Mouse (Mus musculus) urinary bladder, postnatal 10 days (tissue): ENCODE results near the gene Zbtb37.
"Not testable (repeated sequence)": the region's sequence is repeated elsewhere in the genome, so short reads cannot be mapped to it uniquely, and the experiment has no call there.

Experiments
- DNase-seq: peaks from one replicate; pipeline ENCODE4 v3.0.0; 2022; ENCODE audit warnings: low spot score

Gene Zbtb37

DNA sequence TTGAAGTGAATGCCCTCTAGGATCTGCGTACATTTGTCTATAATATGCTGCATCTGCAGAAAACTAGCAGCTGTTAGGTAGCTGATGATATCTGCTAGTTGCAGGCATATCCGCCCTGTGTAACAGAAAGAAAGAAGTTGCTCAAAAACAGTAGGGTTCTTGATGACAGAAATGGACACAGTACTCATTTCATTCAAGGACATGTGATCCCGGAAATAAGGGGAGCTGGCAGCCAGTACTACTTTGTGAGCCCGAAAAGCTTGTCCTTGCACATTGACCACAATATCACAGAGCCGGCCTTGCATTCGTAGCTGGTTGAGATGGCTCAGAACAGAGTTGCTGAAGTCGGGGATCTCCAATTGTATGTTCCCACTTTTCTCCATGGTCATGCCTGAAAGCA is 2.3 kb downstream of the Zbtb37 start:
- no peak for DNase-seq

DNA sequence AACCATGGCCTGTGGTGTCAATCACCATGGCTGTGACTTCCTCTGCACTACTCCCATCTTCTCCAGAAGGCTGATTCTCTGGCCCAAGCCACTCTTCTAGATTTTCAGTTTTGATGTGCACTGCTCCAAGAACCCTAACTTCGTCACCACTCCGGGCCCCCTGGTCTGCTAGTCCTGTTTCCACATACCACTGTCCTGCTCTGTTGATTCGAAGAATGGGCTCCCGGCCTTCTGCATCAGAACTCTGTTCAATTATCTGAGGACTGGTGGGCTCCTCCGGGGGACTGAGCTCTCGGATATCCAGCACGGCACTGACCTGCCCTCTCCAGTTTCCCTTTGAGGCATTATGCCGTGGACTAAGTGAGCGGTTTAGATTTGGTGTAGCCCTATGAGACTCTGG is 2.8 kb downstream of the Zbtb37 start:
- DNase-seq: no peak

DNA sequence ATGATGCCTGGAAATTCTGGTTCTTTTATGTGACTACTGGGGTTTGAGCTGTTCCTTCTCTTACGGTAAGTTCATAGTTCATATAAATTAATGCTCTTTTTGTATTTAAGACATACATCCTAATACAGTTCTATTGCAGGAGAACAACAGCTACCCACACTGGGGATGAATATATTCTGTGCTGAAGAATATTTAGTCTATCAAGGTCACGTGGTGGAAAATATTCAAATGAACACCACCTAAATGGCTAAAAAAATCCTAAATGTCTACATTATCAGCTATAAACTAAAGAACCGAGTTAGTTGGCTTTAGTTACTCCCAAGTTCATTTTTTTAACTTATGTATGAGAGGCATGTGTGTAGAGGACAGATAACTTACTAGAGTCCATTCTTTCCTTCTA is 4.6 kb downstream of the Zbtb37 start:
- DNase-seq: no peak

DNA sequence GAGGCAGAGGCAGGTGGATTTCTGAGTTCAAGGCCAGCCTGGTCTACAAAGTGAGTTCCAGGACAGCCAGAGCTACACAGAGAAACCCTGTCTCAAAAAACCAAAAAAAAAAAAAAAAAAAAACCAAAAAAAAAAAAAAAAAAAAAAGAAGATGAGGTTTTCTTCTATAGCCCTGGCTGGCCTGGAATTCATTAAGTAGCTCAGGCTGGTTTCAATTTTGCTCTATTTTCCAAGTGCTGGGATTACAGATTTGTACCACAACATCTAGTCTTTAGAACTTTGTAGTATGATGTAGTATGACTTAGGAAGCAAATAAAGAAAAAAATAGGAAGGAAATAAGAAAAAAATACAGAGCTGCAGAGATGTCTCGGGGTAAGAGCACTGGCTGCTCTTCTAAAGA is 6.2 kb downstream of the Zbtb37 start:
- DNase-seq: not testable (repeated sequence)

DNA sequence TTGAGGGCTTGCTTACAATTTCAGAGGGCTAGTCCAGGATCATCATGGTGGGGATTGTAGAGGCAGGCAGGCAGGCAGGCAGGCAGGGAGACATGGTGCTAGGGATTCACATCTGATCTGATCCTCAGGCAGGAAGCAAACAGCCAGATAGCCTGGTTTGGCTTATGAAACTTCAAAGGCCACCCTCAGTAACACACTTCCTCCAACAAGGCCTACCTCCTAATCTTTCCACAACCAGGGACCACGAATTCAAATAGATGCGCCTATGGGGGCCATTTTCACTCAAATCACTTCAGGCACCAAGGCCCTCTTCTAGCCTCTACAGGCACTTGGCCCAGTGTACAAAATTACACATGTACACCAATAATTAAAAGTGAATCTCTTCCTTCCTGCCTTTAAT is 7.5 kb downstream of the Zbtb37 start:
- no peak for DNase-seq

DNA sequence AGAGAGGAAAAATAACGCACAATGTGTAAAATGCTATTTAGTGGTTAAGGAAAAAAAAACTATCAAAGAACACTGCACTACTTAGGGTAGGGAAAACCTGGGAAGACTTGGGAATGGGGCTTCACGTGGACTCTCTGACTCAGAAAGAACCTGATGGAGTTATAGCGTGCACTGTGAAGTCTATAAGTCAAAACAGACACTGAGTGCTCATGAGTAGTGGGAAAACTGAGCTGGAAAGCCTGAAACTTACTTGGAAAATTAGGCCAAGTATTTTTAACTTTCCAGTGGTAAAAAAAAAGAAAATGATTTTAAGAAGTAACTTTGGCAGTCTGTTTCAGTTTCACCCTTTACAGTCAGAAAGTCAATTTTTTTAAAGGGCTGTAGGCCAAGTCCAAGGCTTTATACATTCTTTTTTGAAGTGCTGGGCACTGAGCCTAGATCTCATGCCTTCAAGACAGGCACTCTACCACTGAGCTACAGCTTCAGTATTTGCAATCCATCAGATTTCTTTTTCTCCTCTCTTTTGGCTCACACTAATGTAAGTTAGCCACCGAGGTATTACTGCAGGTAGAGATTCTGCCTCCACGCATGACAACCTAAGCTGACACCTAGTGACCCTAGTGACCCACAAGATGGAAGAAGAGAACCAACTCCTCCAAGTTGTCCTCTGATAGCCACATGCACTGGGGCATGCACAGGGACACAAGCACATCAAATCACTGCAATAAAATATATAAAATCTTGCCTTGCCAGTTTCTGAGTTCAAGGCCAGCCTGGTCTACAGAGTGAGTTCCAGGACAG is 9.0 kb downstream of the Zbtb37 start:
- no peak for DNase-seq

DNA sequence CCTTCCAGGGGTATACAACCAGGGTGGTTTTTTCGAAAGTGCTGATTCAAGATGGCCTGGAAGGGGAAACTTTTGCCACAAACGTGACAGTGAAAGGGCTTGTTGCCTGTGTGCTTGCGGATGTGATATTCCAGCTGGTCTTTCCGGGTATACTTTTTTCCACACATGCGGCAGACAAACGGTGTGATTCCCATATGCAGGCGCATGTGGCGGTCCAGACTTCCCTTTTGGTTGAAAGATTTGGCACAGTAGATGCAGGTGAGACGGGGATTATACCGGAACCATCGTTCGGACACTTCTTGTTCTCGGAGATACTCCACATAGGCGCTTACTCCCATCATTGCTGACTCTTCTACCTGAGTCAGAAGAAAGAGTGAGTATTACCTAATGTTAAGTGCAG is 14.6 kb downstream of the Zbtb37 start:
- DNase-seq: no peak

DNA sequence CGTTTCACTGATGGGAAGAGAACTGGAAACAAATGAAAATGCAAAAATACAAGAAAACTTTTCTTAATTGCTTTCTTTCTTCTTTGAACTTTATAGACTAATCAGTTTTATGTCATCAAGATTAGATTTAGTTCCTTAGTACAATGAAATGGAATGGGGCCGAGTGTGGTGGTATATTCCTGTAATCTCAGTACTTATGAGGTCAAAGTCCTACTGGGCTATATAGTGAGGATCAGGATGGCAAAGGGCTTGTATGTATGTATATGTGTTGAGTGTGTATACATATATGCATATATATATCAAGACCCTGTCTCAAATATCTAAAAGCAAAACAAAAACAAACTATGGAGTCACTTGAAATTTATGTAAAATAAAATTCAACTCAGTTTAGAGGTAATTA is 18.3 kb downstream of the Zbtb37 start:
- DNase-seq: no peak

DNA sequence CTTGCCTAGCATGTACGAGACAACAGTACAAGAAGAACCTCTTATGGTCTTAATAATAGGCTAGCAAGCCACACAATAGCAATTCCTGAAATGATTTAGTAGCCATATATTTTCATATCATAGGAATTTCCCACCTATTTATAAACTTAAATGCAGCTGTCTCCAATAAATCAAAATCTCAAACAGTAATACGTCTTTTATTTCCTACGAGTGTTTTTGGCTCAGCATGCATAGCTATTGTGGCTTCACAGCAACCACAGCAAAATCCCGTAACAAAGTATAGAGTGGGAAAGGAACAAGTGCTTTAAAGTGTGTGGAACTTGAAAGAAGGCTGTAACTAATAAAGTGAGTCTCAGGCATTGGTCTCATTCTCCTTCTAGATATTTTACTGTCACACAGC is 24.2 kb downstream of the Zbtb37 start:
- DNase-seq: no peak

DNA sequence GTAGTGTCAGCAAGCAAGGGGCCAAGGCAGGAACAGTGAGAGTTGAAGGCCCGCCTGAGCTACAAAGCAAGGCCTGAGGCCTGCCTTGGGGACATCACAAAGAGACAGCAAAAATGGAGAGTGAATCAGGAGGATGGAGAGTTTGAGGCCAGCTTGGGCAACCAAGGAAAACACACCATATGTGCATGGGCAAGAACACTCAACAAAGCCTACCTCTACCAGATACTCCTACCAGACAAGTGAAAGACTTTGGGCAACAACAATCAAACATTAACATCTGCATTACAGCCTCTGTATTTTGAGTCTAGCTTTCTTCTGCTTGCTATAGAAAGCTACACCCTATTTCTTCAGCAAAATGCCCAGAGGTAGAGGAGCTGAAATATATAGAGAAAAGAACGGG is 26.6 kb downstream of the Zbtb37 start:
- no peak for DNase-seq

DNA sequence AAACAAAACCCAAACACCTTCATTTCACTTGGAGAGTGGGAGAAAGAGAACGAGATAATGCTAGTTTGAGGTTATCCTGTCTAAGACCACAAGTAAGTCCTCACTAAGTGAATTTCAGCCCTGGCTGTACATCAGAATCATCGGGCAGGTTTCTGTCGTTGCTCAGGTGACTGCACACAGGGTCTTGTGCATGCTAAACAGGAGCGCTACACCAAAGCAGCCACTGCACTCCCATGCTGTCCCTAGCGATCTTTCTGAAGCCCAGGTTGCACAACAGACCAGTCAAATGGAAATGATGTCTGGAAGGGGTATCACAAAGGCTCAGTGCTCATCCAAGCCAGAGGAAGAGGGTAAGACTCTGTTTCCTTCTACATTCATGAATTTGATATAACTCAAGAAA is 28.2 kb downstream of the Zbtb37 start:
- DNase-seq: no peak

DNA sequence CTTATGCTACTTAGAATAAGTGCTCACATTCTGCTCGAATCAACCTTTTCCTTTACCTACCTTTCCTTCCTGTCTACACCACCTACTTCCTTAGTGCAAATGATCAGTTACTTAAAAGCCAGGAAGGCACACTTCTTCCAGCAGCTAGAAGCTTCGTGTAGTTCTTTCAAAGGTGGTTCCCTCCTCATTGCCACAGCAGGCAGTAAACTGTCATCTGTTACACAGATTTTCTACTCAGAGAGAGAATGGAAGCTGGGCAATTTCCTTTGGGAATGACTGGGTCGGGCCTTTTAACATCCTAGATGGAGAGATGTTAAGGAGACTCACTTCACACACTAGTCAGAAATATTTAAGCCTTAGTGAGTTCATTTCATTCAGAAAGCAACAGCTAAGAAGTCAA is 29.1 kb downstream of the Zbtb37 start:
- DNase-seq: no peak

DNA sequence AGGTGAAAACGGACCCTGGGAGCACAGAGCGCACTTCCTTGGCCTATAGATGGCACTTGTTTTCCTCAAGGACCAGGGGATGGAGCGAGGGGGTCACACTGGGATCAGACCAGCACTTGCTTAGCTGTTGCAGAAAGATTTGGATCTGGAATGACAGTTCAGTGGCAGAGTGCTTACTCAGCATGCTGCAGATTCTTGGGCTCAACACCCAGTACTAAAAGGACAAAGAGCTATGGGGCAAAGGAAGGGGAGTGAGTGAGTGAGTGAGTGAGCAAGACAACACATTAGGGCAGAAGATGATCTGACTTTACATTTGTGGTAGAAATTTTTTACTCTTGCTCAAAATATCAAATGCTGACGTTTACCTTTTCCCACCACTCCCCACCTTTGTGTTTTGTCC is 29.7 kb downstream of the Zbtb37 start:
- no peak for DNase-seq

DNA sequence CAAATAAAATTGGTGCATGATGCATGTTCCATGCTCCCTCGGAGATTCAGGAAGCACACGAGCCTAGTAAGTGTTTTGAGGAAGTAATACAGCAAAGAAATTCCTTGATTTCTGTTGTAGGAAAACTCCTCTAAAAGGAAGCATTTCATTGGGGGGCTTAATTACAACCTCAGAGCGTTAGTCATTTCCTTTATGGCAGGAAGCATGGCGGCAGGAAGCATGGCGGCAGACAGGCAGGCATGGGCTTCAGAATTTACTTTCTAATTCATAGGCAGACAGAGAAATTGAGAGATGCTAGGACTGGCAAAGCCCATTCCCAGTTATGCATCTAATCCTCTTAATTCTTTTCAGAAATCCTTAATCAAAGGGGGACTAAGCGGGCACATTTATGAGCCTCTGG is 40.8 kb downstream of the Zbtb37 start:
- no peak for DNase-seq

DNA sequence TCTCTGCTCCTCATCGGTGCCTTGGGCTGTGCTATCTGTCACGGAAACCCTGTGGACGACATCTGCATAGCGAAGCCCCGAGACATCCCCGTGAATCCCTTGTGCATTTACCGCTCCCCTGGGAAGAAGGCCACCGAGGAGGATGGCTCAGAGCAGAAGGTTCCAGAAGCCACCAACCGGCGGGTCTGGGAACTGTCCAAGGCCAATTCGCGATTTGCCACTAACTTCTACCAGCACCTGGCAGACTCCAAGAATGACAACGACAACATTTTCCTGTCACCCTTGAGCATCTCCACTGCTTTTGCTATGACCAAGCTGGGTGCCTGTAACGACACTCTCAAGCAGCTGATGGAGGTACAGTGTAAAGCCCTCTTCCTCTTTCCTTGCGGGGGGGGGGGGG is 45.3 kb downstream of the Zbtb37 start:
- no peak for DNase-seq

DNA sequence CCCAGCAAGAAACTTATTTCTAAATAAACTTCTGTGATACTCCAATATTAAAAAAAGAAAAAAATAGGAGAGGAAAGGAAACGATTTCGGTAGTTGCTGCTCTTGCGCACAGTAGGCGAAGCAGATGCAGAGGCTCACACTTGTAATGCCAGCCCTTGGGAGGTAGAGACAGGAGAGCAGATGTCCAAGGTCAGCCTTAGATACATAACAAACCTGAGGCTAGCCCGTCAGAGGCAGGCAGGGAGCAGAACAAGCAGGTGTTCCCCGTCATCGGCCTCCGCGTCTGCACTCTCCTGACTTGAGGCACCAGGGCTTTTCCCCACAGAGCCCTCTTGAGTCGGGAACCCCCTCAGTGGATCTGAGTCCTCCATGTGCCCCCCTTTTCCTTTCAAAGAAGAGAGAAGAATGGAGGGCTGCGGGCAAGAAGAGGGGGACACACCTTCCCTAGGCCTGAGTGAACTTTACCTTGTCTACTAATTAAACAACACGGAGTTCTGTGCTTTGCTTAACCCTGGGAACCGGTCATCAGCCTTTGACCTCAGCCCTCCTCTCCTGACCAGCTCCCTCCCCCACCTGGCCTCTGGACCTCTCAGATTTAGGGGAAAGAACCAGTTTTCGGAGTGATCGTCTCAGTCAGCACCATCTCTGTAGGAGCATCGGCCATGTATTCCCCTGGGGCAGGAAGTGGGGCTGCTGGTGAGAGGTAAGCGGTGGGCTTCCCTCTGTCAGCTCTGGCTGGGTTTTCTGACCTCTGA is 47.6 kb downstream of the Zbtb37 start:
- DNase-seq: no peak

DNA sequence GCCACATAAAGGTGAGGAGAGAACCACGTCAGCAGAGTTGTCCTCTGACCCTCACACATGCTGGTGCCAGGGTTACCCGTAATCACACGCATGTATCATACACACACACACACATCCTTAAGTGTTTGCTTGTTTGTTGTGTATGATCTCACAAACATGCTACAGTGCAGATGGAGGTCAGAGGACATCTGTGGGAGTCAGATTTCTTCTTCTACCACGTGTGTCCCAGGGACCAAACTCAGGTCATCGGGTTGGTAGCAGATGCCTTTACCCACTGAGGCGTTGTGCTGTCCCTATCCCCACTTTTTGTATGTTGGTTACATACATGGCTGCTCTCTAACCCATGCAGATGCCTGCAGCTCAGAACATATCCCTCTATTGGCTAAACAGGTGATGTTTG is 49.2 kb downstream of the Zbtb37 start:
- DNase-seq: no peak

DNA sequence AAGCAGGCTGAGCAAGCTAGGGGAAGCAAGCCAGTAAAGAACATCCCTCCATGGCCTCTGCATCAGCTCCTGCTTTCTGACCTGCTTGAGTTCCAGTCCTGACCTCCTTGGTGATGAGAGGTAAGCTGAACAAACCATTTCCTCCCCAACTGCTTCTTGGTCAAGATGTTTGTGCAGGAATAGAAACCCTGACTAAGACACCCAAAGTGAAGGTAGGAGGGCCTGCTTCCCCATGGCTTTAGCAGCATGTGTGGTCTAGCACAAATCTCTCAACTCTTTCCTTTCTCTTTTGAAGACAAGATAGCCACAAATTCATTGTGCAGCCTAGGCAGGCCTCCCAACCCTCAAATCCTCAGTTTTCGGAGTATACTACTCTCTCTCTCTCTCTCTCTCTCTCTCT is 49.9 kb downstream of the Zbtb37 start:
- DNase-seq: not testable (repeated sequence)

DNA sequence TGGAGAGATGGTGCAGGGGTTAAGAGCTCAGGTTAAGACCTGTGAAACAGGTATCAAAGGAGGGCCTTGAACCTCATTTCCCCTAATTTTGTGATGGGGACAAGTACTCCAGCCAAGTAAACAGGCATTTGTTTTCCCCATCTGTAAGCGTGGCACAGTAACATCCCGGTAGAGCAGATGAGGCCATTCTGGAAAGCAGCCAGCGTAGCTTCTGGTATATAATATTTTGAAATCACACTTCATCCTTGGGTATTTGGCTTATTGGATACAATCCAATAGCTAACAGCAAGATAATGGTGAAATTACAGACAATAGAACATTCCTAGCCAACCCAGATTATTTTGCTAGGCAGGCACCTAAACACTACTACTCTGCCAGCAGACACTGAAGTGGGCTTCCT is 51.8 kb downstream of the Zbtb37 start:
- no peak for DNase-seq

DNA sequence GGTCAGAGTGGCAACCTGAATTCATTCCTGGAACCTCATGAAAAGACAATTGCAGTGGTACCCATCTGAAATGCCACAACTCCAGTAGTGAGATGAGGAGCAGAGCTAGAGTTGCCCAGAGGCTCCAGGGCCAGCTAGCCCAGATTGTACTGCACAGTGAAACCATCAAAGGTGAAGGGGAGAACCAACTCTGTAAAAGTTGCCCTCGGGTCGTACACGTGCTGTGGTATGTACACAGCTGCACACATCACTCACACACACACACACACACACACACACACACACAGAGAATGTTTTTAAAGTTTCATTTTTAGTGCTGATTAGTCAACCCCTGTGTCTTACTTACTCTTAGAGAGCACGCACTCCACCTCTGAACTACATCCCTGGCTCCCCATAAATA is 53.3 kb downstream of the Zbtb37 start:
- DNase-seq: no peak

DNA sequence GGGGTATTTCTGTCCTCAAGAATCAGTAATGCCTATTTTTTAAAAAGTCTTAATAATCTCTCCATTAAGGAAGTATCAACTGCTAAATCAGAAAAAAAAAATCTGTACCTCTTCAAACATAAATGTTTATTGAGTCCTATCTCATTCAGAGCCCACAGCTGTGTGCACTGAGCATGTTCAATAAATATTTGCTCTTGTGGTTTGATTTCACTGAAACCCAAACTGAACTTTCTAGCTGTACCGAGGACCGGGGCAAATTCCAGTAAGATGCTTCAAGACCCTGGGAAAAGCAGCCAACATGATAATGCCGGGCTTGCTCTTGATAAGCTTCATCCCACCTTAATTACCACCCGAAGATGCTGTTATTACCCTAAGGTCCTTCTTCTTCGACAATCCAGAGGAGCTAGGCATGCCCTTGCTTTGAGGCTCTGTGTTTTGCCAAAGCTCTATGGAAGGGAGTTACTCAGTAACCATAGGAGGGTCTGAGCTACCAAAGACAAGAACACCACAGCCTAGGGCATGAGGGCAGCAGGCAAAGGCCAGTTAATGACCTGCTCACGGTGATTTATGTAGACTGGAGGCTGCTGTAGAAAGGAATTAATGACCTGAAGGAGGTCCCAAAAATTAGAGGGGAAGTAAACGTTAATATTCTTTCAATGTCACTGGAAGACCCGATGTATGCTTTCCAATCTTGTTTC is 54.0 kb downstream of the Zbtb37 start:
- no peak for DNase-seq

DNA sequence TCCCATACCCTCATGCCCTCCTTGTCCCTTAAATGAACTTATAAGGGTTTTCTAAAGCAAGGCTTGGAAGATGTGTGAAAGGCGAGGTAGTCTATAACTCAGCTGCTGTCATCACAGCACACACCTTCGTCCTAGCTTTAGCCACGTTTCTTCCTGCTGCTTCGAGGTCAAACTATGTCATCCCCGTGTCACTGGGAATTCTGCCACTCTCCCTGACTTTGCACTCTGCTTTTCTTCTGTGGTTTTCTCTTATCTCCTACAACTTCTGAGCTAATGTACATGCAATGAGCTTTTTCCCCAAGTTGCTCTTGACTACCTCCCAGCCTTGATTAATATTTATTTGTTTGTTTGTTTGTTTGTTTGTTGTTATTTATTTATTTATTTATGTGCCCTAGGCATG is 54.6 kb downstream of the Zbtb37 start:
- DNase-seq: no peak

DNA sequence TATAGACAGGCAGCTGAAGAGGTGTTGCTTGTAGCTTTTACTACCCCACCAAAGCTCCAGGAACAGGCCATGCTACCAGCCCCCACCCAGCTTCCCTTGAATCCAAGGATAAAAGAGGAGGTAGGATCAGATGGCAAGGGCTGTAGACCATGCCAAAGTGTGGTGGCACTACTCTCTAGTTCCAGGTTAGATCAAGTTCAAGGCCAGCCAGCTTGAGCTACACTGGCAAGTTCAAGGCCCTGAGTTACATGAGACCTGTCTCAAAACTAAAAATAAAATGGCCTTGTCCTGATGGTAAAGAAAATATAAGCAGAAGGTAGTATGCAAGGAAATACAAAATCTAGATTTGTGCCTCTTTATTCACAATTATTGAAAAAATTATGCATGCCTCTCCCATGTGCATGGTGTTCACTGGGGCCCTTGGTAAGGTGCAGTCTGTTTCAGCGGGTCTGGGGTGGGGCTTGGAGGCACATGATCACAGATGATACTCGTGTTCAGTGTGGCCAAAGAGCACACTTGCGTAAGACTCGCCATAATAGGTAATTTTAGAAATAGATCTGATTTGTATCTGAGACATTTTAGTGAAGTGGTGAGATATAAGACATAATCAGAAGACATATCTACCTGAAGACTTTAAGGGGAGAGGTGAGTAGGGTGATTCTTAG is 56.4 kb downstream of the Zbtb37 start, which contains the start of gene Serpinc1:
TSS of gene Serpinc1 (plus strand) at position 515 of the 665 bp plus-strand sequence.
- DNase-seq: no peak
